Mouse (Mus musculus) megakaryocyte, embryonic 14.5 days (primary cell): ENCODE results near the gene Islr.

ENCODE experiments used
- FLI1 ChIP-seq: IDR thresholded peaks from 2 replicates; pipeline ENCODE4 v1.6.1; 2012; ENCODE audit warnings: low read length, inconsistent platforms, mixed read lengths
- GATA1 ChIP-seq: IDR thresholded peaks from 3 replicates; pipeline ENCODE4 v1.6.1; 2012; ENCODE audit warnings: mixed read lengths, low read length, inconsistent platforms, borderline replicate concordance

- no peak for TF ChIP-seq GATA1
- no peak for TF ChIP-seq FLI1
Observed at GRCm38 (mm10) chr9:58168880-58169279, 35.2 kb downstream of the Islr start.
